13 mouse cellular contexts compared by ENCODE assay signal in genomic region chr3:157082808-157083784, GRCm38 (mm10).
DNase-seq lines count a peak whose midpoint lies in the region; ATAC-seq and TF ChIP-seq lines count a peak whose summit lies in the region.
"Had no signal": no experiment of that assay in that cellular context is flagged by ENCODE, and none has a peak within 500 bp of the region (broad histone marks: within the 10 kb centered on the region; RNA-seq: fewer than 3 reads in every experiment).

No protein-coding gene starts in this region.

- no peaks in the 10 kb centered on the region for H3K9me3 ChIP-seq in kidney, embryonic 16.5 days (ENCODE audit: low read length)
- H3K9me3 ChIP-seq in lung, embryonic 14.5 days (ENCODE audit: low read depth, low read length), result no peaks in the 10 kb centered on the region
- H3K9me3 ChIP-seq in forebrain, embryonic 16.5 days (ENCODE audit: control insufficient read depth, low read length), result no peaks in the 10 kb centered on the region
- H3K9me3 ChIP-seq in stomach, embryonic 15.5 days, result no peaks in the 10 kb centered on the region
- H3K9me3 ChIP-seq: heart, embryonic 15.5 days; hindbrain, embryonic 12.5 days; limb, embryonic 13.5 days had no signal

- no peak for TF ChIP-seq POLR2A in lung, adult 2 months (IDR thresholded peaks at IDR 0.05; ENCODE audit: borderline replicate concordance, extremely low read depth, low read depth, low read length)

- no peak overlapping the region for H3K4me3 ChIP-seq in kidney, embryonic 16.5 days (ENCODE audit: low read length)
- H3K4me3 ChIP-seq in lung, embryonic 14.5 days (ENCODE audit: low read depth, low read length), result no peak overlapping the region
- H3K4me3 ChIP-seq in lung, adult 2 months (replicated peaks; ENCODE audit: extremely low read depth, low read depth, low read length), result no peak overlapping the region
- H3K4me3 ChIP-seq in forebrain, embryonic 16.5 days (replicated peaks; ENCODE audit: low read length), result no peak overlapping the region
- H3K4me3 ChIP-seq in stomach, embryonic 15.5 days (replicated peaks), result no peak overlapping the region
- H3K4me3 ChIP-seq: heart, embryonic 15.5 days; hindbrain, embryonic 12.5 days; limb, embryonic 13.5 days had no signal

- no peaks in the 10 kb centered on the region for H3K4me1 ChIP-seq in kidney, embryonic 16.5 days (ENCODE audit: insufficient read depth, low read length)
- peaks cover 4% of the 10 kb centered on the region; the same call in 1 of the 2 replicates for H3K4me1 ChIP-seq in lung, embryonic 14.5 days (ENCODE audit: insufficient read depth)
- H3K4me1 ChIP-seq in lung, adult 2 months (ENCODE audit: control insufficient read depth, insufficient read depth, low read length), result no peaks in the 10 kb centered on the region
- H3K4me1 ChIP-seq in forebrain, embryonic 16.5 days (replicated peaks; ENCODE audit: control insufficient read depth, insufficient read depth, low read length), result no peaks in the 10 kb centered on the region
- H3K4me1 ChIP-seq in stomach, embryonic 15.5 days, result no peaks in the 10 kb centered on the region
- H3K4me1 ChIP-seq: heart, embryonic 15.5 days; hindbrain, embryonic 12.5 days; limb, embryonic 13.5 days had no signal

- no peak for ATAC-seq in kidney, embryonic 16.5 days (ENCODE audit: low FRiP score, low TSS enrichment)
- peak; percentile 33; the same call in 1 of the 2 replicates for ATAC-seq in lung, embryonic 14.5 days (ENCODE audit: insufficient read depth)
- 0 out of 2 replicates have a peak, but pooled peaks have one; percentile 36 for ATAC-seq in forebrain, embryonic 16.5 days
- ATAC-seq in stomach, embryonic 15.5 days (ENCODE audit: insufficient read depth, low FRiP score, low read depth), result peak; percentile 70
- no peak for ATAC-seq in granulocyte monocyte progenitor cell, adult 5-6 weeks (replicated peaks; ENCODE audit: poor library complexity, severe bottlenecking)

- TF ChIP-seq CTCF in lung, embryonic 14.5 days (IDR thresholded peaks at IDR 0.05; ENCODE audit: low read depth), result no peak
- no peak for TF ChIP-seq CTCF in lung, adult 2 months (IDR thresholded peaks at IDR 0.05; ENCODE audit: insufficient read depth, low read length)

- H3K27ac ChIP-seq in kidney, embryonic 16.5 days (ENCODE audit: low read length), result no peak overlapping the region
- H3K27ac ChIP-seq in lung, embryonic 14.5 days (ENCODE audit: low read depth), result no peak overlapping the region
- no peak overlapping the region for H3K27ac ChIP-seq in forebrain, embryonic 16.5 days (ENCODE audit: low read length)
- H3K27ac ChIP-seq in stomach, embryonic 15.5 days, result no peak overlapping the region
- H3K27ac ChIP-seq: heart, embryonic 15.5 days; hindbrain, embryonic 12.5 days; limb, embryonic 13.5 days had no signal

- DNase-seq in kidney, adult 11 months, result peak; percentile 19
- DNase-seq in lung, embryonic 14.5 days, result no peak
- no peak for DNase-seq in lung, adult 2 months
- DNase-seq: adrenal gland, adult 8-10 months; gastrocnemius, postnatal 14 days had no signal

- 85% methylated on average over 8 of the region's 8 CpGs for WGBS in kidney, embryonic 16.5 days
- 76% methylated on average over 8 of the region's 8 CpGs for WGBS in lung, embryonic 14.5 days
- 79% methylated on average over 8 of the region's 8 CpGs for WGBS in lung, adult 2 months
- 79% methylated on average over 8 of the region's 8 CpGs for WGBS in forebrain, embryonic 16.5 days
- WGBS in stomach, embryonic 15.5 days, result 81% methylated on average over 8 of the region's 8 CpGs

- H3K27me3 ChIP-seq in kidney, embryonic 16.5 days (ENCODE audit: insufficient read depth, low read length), result no peaks in the 10 kb centered on the region
- no peaks in the 10 kb centered on the region for H3K27me3 ChIP-seq in lung, embryonic 14.5 days (ENCODE audit: insufficient read depth, low read length)
- H3K27me3 ChIP-seq in forebrain, embryonic 16.5 days (replicated peaks; ENCODE audit: control insufficient read depth, insufficient read depth, low read length), result no peaks in the 10 kb centered on the region
- H3K27me3 ChIP-seq in stomach, embryonic 15.5 days (replicated peaks), result no peaks in the 10 kb centered on the region
- H3K27me3 ChIP-seq: heart, embryonic 15.5 days; hindbrain, embryonic 12.5 days; limb, embryonic 13.5 days had no signal

- no peaks in the 10 kb centered on the region for H3K36me3 ChIP-seq in kidney, embryonic 16.5 days (ENCODE audit: insufficient read depth, low read length)
- H3K36me3 ChIP-seq in lung, embryonic 14.5 days (ENCODE audit: insufficient read depth), result no peaks in the 10 kb centered on the region
- no peaks in the 10 kb centered on the region for H3K36me3 ChIP-seq in forebrain, embryonic 16.5 days (ENCODE audit: control insufficient read depth, insufficient read depth)
- H3K36me3 ChIP-seq in stomach, embryonic 15.5 days, result no peaks in the 10 kb centered on the region
- H3K36me3 ChIP-seq: G1E; heart, embryonic 15.5 days; hindbrain, embryonic 12.5 days; limb, embryonic 13.5 days had no signal

- H3K9ac ChIP-seq in kidney, embryonic 16.5 days (replicated peaks; ENCODE audit: low read length), result no peak overlapping the region
- no peak overlapping the region for H3K9ac ChIP-seq in lung, embryonic 14.5 days
- H3K9ac ChIP-seq in forebrain, embryonic 16.5 days (replicated peaks; ENCODE audit: low read depth, low read length), result no peak overlapping the region
- no peak overlapping the region for H3K9ac ChIP-seq in stomach, embryonic 15.5 days
- H3K9ac ChIP-seq: heart, embryonic 15.5 days; hindbrain, embryonic 12.5 days; limb, embryonic 13.5 days had no signal

- no peak overlapping the region for H3K4me2 ChIP-seq in kidney, embryonic 16.5 days (replicated peaks; ENCODE audit: low read depth, low read length)
- H3K4me2 ChIP-seq in lung, embryonic 14.5 days, result no peak overlapping the region
- no peak overlapping the region for H3K4me2 ChIP-seq in forebrain, embryonic 16.5 days (ENCODE audit: low read length)
- H3K4me2 ChIP-seq in stomach, embryonic 15.5 days, result no peak overlapping the region
- H3K4me2 ChIP-seq: heart, embryonic 15.5 days; hindbrain, embryonic 12.5 days; limb, embryonic 13.5 days had no signal

Comparison
In these comparisons a context has a peak if more than half of its experiments do, and no peak if none do; other contexts are left out.
1. ATAC-seq: peak in lung, embryonic 14.5 days (single experiment), forebrain, embryonic 16.5 days (single experiment) and stomach, embryonic 15.5 days (single experiment); none in kidney, embryonic 16.5 days (single experiment) and granulocyte monocyte progenitor cell, adult 5-6 weeks (single experiment).